Mouse (Mus musculus): ENCODE data around the gene Slx1b.
"Not testable (repeated sequence)": the region's sequence is repeated elsewhere in the genome, so short reads cannot be mapped to it uniquely, and the experiment has no call there.

Slx1b gene

DNA sequence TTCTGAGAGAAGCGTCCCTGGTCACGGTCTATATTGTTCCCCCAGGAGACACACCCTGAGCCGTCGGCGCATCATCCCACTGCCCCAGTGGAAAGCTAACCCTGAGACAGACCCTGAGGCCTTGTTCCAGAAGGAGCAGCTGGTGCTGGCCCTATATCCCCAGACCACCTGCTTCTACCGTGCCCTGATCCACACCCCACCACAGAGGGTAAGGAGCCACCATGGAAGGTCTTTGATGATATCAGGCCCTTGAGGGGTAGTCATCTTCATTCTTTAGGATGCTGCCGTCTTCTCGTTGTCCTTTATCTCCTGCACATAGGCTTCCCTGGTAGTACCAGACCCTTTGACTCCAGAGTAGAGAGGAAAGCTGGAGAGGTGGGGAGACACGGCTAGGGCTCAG is 23.5 kb downstream of the Slx1b start:
- no peak for DNase-seq

DNA sequence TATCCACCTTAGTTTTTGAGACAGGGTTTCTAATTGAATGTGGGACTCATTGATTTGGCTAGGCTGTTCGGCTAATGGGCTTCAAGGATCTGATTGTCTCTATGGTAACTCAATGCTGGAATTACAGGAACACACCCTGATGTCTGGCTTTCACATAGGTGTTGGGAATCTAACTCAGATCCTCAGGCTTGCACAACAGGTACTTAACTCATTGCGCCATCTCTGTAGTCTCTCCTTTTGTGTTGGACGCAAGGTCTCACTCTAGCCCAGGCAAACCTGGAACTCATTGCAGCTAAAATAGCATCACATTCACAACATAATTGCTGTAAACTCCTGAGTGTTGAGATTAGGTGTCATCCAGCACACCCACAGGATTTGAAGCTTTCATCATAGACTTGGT is 25.4 kb downstream of the Slx1b start:
- DNase-seq: no peak

DNA sequence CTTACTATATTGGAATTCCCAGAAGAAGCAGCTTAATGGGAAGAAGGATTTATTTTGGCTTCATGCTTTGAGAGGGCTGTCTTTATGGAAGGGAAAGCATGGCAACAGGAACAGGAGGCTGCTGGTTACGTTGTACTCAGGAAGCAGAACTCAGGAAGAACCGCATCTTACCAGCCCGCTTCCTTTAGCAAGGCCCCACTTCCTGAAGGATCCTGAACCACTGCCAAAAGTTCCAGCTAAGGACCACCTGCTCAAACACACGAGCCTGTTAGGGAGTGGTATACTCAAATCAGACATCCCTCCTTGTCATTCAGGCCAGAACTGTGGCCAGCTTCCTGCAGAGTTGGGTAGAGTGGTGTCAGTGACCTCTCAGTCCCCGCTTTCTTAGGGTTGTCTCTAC is 27.1 kb downstream of the Slx1b start:
- no peak for DNase-seq

DNA sequence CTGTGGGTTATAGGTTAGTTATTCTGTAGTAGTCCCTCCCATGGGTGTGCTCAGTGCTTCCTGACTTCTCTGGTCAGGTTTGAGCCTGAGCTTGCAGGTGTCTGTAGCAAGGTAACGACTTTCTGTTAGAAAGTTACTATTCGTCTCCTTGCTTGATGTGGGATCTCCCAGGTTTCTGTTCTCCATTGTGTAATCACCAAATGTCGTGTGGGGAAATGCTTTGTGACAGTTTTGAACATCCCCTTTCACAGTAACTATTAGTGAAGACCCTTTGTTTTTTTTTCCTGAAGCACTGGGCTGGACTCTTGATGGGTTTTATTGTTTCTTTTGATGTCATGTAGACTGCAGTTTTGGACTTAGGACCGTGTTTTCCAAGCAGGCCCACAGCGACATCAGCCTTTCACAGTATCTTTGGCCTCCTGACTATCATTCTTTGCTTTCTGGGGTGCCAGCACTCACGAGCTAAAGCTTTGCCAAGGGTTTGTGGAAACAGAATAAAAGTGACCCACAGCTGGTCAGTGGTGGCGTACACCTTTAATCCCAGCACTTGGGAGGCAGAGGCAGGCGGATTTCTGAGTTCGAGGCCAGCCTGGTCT is 28.0 kb downstream of the Slx1b start:
- no peak for DNase-seq

DNA sequence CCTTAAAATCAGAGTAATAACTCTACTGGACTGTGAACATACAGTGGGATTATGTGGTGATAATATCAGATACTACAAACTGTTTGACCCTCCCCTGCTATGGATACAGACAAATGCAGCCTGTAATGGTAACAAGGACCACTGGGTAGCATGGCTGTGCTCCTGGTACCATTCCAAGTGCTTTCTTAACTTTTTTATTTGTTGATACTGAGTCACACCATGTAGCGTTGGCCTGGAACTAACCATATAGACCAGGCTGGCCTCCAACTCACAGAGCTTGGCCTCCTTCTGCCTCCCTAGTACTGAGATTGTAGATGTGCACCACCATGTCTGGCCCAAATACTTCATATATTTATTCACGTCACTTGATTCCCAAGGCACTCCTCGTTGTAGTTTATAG is 30.3 kb downstream of the Slx1b start:
- no peak for DNase-seq

DNA sequence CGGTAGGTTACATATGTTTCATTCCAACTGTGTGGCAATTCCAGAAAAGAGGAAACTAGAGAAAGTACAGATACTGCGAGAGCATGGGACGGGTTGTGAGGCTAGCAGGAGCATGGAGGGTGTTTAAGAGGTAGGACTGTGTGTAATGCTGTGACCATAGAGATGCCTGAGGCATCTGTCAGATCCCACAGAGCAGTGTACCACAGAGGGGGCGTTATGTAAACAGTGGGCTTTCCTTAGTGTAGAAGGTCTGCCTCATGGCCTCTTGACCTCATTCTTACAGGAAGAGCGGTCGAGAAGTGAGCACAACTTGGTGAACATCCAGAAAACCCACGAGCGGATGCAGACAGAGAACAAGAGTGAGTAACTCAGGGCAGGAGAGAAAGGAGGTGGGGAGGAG is 31.9 kb downstream of the Slx1b start:
- no peak for DNase-seq

DNA sequence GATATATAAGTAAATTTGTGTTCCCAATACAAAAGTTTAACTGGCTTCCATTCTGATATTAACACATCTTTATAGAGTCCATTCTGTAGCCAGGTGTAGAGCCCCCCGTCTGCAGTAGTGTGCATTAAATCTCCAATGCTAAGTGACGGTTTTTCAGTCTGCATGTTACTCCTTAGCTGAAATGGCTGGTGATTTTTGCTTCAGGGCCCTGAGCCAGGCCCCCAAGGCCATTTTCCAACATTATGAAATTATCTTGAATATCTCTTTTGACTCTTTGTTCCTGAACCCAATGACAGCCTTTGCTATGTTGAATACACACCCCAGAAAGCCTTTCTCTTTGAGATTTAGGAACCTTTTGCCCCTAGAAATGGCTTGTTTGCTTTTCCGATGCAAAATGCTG is 35.8 kb downstream of the Slx1b start:
- DNase-seq: no peak

DNA sequence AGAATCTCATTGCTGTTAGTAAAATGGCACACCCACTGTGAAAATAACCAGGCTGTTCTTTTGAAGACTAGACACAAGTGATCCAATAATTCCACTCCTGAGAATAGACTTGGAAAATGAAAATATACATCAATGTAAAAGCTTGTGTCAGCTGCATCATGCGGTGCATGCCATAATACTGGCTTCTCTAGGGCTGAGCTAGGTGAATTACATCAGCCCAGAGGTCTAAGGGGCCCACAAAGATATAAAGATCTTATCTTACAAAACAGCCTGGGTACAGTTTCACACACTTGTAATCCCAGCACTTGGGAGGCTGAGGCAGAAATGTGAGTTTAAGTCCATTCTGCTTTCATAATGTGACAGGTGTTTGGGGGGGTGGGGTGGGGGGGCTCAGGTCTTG is 38.1 kb downstream of the Slx1b start:
- DNase-seq: no peak

DNA sequence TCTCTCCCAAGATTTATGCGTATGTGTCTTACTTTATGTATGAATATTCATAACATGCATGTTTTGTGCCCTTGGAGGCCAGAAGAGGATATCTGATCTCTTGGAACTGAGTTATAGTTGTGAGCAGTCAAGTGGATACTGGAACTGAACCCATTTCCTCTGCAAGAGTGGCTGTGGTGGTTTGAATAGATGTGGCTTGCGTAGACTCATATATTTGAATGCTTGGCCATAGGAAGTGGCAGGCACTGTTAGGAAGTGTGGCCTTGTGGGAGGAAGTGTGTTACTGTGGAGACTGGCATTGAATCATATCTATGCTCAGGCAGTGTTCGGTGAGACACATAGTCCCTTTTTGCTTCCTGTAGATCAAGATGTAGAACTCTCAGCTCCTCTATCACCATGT is 39.9 kb downstream of the Slx1b start:
- DNase-seq: no peak

DNA sequence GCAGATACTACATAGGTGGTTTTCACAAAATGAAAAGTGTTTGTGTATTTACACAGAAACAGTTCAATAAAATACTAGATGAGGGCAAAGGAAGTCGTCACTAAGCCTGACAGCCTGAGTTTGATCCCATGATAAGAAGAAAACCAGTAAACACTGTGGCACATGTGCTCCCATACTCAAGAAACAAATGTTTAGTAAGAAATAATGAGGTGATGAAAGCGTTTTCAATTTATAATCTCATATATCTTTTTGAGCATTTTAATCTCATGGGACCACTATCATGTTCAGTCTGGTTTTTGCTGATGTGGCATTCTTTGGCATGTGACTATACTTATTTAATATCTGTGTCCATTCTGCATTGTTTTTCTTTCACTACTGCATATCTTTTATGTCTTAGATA is 41.6 kb downstream of the Slx1b start:
- DNase-seq: no peak

DNA sequence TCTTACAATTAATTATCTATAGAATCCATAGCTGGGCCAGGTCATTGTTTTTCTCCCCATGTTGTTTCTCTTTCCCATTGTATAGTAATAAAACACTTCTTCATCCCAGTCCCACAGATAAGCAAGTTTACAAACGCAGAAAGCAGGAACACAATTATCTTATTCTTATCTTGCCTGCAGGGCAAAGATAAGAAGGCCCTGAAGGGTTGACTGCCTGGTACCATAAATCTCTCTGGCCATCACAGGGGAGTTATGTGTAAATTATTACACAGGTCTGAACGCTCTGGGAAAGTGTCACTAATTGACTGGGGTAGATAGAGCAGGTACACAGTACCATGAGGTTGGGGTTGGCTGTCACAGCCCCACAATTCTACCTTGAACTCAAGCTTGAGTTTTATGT is 44.7 kb downstream of the Slx1b start:
- no peak for DNase-seq

DNA sequence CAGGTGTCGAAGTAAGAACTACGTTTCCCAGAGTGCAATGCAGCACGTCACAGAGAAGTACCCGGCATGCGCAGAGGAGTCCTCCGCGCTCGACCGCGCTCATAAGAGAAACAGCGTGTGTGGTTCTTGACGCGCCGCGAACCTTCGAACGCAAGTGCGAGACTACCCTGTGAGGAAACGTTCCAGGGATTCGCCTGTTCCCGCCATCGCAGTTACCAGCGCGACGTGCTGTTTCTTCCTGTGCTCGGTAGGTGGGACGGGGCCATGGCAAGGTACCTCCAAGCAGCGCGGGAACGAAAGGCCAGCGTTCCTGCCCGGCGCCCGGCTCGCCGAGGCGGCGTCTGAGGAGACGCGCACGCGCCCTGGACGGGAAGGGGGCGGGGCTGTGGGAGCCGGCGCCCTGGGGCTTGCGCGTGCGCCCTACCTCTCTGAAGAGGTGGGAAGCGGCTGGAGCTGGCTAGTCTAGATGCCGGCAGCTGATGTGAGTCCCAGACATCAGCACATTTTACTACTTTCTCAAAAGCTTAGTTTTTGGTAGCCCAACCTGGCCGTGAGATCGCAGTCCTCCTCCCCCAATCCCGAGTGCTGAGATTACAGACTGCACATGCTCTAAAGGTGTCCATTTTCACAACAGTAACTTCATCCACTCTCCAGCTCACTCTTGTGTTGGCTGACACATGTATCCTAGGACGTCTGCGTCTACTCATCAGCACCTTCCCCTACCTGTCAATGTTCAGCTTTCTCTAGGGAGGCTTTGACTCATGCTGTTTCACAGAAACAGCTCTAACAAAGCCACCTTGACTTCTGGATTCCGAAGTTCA is 46.1 kb downstream of the Slx1b start, which contains the start of gene Sgf29:
Gene Sgf29, plus strand, starts transcription at position 79 of the 821 bp plus-strand sequence.
- peak; percentile 93 for DNase-seq

DNA sequence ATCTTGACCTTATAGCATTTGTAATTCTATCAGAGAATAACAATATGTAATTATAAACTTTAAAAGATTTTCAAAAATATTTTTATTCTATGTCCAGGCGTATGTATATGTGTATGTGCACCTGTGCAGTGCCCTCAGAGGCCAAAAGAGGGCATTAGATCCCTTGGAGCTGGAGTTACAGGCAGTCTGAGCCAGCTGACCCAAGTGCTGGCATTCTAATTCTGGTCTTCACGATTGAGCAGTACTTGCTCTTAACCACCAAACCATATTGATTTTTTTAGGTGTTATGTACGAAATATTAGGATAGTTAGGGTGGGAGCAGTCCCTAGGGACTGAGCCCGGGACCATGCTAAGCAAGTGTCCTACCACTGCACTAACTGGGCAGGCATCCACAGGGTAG is 47.1 kb downstream of the Slx1b start:
- no peak for DNase-seq

DNA sequence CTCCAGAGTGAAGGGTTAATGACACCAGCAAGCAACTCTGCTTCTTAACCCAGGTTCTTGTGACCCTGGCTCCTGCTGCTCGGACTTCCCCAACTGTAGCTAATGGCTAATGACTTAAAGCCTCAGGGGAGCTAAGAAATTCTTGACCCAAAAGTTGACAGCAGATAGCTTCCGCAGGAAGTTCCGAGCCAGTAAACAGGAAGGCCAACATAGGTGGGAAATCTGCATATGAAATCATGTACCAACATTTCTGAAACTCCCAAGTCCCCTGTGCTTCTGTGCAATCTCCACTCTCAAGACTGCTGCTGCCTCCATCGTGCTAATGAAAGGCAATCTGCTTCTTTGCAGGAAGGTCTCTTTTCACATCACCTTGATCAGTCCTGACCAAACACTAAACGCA is 49.9 kb downstream of the Slx1b start:
- no peak for DNase-seq

DNA sequence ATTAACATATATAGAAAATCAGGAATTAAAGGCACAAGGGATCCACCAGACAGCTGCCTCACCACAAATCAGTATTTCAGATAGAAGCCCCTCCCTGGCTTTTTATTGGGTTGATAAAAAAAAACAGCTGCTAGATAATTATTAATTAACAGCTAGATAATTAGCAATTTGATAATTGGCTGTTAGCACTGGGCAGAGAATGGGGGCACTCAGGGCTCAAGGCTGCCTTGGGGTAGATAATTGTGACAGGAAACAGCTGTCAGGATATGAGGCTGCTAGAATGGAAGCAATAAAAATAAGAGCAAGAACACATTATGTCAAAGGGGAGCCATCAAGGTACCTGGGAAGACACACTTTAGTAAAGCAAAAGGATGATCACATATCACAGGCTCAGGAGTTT is 50.7 kb downstream of the Slx1b start:
- DNase-seq: no peak

DNA sequence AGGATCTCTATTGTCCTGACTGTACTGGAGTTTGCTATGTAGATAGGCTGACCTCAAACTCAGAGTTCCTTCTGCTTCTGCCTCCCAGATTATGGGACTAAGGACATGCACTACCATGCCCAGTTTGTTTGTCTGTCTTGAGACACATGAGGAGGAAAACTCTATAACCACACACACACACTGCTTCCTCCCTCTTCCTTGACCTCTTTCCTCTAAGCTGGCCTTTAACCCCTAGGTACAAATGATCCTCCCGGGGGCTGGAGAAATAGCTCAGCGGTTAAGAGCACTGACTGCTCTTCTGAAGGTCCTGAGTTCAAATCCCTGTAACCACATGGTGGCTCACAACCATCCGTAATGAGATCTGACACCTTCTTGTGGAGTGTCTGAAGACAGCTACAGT is 51.2 kb downstream of the Slx1b start:
- no peak for DNase-seq

DNA sequence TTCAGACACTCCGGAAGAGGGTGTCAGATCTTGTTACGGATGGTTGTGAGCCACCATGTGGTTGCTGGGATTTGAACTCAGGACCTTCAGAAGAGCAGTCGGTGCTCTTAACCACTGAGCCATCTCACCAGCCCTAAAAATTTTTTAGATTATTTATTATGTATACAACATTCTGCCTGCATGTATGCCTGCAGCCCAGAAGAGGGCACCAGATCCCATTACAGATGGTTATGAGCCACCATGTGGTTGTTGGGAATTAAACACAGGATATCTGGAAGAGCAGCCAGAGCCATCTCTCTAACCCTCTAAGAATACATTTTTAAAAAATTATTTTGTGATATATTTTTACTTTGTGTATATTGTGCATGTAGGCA is 52.4 kb downstream of the Slx1b start:
- DNase-seq: not testable (repeated sequence)

DNA sequence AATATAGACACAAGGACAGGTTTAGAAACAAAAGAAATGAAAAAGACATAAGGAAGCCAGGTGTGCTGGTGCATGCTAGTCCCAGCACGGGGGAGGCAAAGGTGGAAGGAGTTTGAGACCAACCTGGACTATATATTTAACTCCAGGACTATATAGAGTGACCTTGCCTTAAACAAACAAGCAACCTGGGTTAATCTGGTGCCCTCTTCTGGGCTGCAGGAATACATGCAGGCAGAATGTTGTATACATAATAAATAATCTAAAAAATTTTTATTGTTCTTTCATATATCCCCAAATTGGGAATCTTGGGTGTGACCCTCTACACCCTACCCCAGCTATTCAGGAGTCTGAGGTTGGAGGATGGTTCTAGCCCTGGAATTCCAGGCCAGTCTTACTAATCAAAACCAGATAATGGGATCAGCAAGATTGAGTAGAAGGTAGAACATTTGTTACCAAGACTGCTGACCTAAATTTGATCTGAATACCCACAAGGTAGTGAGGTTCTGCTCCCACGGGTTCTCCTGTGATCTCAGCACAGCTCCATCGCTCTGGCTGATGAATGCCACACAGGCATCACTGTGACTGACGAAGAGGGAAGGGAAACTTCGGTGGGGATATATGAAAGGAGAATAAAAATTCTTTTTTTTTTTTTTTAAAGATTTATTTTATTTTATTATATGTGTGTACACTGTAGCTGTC is 52.9 kb downstream of the Slx1b start:
- no peak for DNase-seq

Measured in layer of hippocampus, adult 9-11 months (tissue).